Mouse (Mus musculus) testis, adult 2 months (tissue): ENCODE results near the gene Slc39a1. TPM values are rescaled to one million over a fixed set of nuclear protein-coding genes. Genes with fewer than 3 reads are reported as not detected.

Experiments
- H3K27ac ChIP-seq: fragments of 200-500 bp; 2 replicates; pipeline ENCODE4 v1.5.1; 2012; ENCODE audit warnings: low read depth, low read length; ENCODE audit not compliant: control insufficient read depth, insufficient read depth
- H3K27me3 ChIP-seq: fragments of 200-500 bp; 2 replicates; pipeline ENCODE4 v1.6.1; 2012; ENCODE audit warnings: mild to moderate bottlenecking, low read length, moderate library complexity; ENCODE audit not compliant: control insufficient read depth, insufficient read depth
- H3K36me3 ChIP-seq: fragments of 200-500 bp; 2 replicates; pipeline ENCODE4 v1.6.1; 2012; ENCODE audit warnings: mild to moderate bottlenecking, low read length; ENCODE audit not compliant: control insufficient read depth, insufficient read depth
- H3K4me1 ChIP-seq: fragments of 200-500 bp; 2 replicates; pipeline ENCODE4 v1.6.1; 2012; ENCODE audit warnings: low read length; ENCODE audit not compliant: control insufficient read depth, insufficient read depth
- H3K4me3 ChIP-seq: fragments of 200-500 bp; 2 replicates; pipeline ENCODE4 v1.5.1; 2012; ENCODE audit warnings: low read depth, mild to moderate bottlenecking, low read length, moderate library complexity, mixed read lengths; ENCODE audit not compliant: control insufficient read depth
- CTCF ChIP-seq: fragments of 200-500 bp; IDR thresholded peaks from 2 replicates; pipeline ENCODE4 v1.5.1; 2012; ENCODE audit warnings: low read depth, mild to moderate bottlenecking, inconsistent platforms, low read length, moderate library complexity; ENCODE audit not compliant: control insufficient read depth, insufficient read depth, insufficient replicate concordance
- POLR2A ChIP-seq: fragments of 200-500 bp; IDR thresholded peaks from 2 replicates; pipeline ENCODE4 v1.6.1; 2012; ENCODE audit warnings: low read depth, mild to moderate bottlenecking, inconsistent platforms, low read length, moderate library complexity; ENCODE audit not compliant: control insufficient read depth
- polyA plus RNA-seq: library from polyadenylated mRNA; depleted of rRNA; stranded (reverse); fragments of >200 nt; gene quantifications from 2 replicates; pipeline ENCODE4 v1.2.3, GENCODE M21; 2012

Slc39a1 gene
- polyA plus RNA-seq, 1 experiment = 27.4 TPM

DNA sequence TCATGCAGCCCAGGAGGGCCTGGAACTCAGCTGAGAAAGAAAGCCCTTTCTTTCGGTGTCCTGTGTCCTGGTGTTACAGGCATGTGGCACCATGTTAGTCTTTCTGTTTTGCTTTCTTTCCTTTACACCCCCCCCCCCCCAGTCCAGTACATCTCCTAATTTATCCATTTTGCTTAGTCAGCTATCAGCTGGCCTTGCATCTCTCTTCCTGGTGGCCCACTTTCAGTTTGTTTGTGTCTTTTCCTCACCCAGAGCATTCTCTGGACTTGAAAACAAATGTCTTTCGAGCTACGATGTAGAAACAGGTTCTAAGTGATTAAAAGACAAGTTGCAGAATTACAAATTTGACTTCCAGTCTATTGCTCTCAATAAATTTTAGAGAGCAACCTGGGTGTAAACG, 25.5 kb upstream of the Slc39a1 start:
- Histone ChIP-seq H3K36me3 (no peaks in the 10 kb centered on the region), H3K4me1 (peaks cover 6% of the 10 kb centered on the region), H3K27me3 (no peaks in the 10 kb centered on the region), H3K4me3 (no peak overlapping the region), H3K27ac (no peak overlapping the region)
- no peak for TF ChIP-seq POLR2A
- no peak for TF ChIP-seq CTCF

DNA sequence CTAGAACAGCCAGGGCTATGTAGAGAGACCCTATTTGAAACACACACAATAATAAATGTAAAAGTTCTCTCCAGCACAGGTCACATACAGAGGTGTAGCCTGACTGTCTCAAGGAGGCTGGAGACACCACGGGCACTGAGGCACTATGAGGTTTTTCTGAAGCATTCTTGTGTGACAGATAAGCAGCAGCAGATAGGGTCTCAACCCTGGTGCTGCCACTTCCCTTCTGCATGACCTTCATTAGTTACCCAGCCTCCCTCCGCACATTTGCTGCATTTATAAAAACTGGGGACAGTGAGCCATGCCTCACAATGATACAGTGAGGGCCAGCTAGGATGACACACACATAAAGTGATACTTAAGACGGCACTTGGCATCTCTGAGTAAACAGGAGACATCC, 25.0 kb upstream of the Slc39a1 start:
- Histone ChIP-seq H3K27ac (no peak overlapping the region), H3K27me3 (no peaks in the 10 kb centered on the region), H3K36me3 (no peaks in the 10 kb centered on the region), H3K4me3 (no peak overlapping the region), H3K4me1 (peaks cover 6% of the 10 kb centered on the region)
- no peak for TF ChIP-seq CTCF
- no peak for TF ChIP-seq POLR2A

DNA sequence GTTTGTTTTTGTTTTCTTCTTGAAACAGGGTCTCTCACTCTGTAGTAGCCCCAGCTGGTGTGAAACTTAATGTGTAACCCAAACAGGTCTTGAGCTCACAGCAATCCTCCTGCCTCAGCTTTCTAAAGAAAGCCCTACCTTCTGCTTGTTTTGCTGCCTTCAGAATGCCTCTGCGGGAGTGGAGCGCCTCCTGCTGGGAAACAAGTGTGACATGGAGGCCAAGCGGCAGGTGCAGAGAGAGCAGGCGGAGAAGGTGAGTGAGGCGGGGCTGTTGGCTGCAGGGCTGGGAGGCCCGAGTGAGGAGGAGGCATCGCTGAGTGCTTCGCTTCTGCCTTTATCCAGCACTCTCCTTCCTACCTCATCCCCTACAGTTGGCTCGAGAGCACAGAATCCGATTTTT, 23.6 kb upstream of the Slc39a1 start:
- TF ChIP-seq CTCF (no peak), POLR2A (no peak)
- Histone ChIP-seq H3K4me3 (no peak overlapping the region), H3K36me3 (no peaks in the 10 kb centered on the region), H3K27me3 (no peaks in the 10 kb centered on the region), H3K4me1 (peaks cover 6% of the 10 kb centered on the region), H3K27ac (no peak overlapping the region)

GRCm38 (mm10) chr3:90231075-90231474, 16.9 kb upstream of the Slc39a1 start:
- Histone ChIP-seq H3K4me3 (peak overlapping the region; percentile 93), H3K36me3 (no peaks in the 10 kb centered on the region), H3K27me3 (no peaks in the 10 kb centered on the region), H3K4me1 (peaks cover 10% of the 10 kb centered on the region), H3K27ac (peak overlapping the region; percentile 19)
- no peak for TF ChIP-seq POLR2A
- no peak for TF ChIP-seq CTCF

GRCm38 (mm10) chr3:90231507-90232333, 16.3 kb upstream of the Slc39a1 start, which contains the start of gene Jtb:
Gene Jtb, plus strand, starts transcription at chr3:90231597.
- peak within 1 kb of the TSS; percentile 93 for H3K4me3 ChIP-seq
- peak within 1 kb of the TSS; percentile 90 for H3K27ac ChIP-seq
- no peaks in the 10 kb centered on the region for H3K27me3 ChIP-seq
- no peak for TF ChIP-seq CTCF
- TF ChIP-seq POLR2A = peak; percentile 80
- H3K36me3 ChIP-seq = no peaks in the 10 kb centered on the region
- peaks cover 10% of the 10 kb centered on the region for H3K4me1 ChIP-seq

- Histone ChIP-seq H3K27ac (no peak overlapping the region), H3K36me3 (no peaks in the 10 kb centered on the region), H3K4me3 (peak overlapping the region; percentile 93), H3K4me1 (peaks cover 5% of the 10 kb centered on the region), H3K27me3 (no peaks in the 10 kb centered on the region; the same call in 1 of the 2 replicates)
- TF ChIP-seq CTCF (no peak), POLR2A (no peak)
Measured at GRCm38 (mm10) chr3:90241251-90241650, 6.7 kb upstream of the Slc39a1 start.

DNA sequence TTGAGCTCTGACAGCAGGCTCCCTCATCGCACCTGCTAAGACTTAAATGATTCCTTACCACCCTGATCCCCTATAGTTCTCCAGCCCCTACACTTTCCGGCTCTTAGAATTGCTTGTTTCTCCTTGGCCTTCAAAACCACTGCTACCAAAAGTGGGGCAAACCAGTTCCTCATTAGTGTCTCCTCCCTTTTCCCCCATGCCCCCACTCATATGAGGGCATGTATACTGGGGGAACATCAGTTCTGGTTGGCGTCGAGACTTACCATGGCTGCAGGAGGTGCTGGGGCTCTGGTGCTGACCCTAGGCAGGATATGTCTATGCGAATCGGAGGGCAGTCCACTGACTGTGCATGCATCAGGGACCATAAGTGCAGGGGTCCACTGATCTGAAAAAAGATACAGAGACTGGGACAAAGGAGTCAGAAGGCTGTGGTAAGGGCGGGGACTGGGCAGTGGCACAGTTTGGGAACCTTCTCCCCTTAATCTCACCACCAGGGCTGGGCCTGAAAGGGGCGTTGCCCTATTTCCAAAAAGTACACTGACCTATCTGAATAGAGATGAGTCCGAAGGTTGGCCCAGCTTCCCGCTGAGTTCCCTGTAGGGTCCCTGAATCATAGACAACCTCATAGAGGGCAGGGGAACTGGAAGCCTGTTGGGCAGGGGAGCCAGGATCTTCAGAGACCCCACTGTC, 6.2 kb upstream of the Slc39a1 start:
- Histone ChIP-seq H3K27me3 (no peaks in the 10 kb centered on the region; the same call in 1 of the 2 replicates), H3K4me3 (peak overlapping the region; percentile 93), H3K27ac (peak overlapping the region; percentile 23), H3K4me1 (peaks cover 5% of the 10 kb centered on the region), H3K36me3 (no peaks in the 10 kb centered on the region)
- TF ChIP-seq POLR2A = no peak
- TF ChIP-seq CTCF = no peak
